Mouse (Mus musculus) right cerebral cortex, postnatal 14 days (tissue): ENCODE data around the gene Tex21.
"Not testable (repeated sequence)": the region's sequence is repeated elsewhere in the genome, so short reads cannot be mapped to it uniquely, and the experiment has no call there.

Experiments used
- DNase-seq: peaks from one replicate; pipeline ENCODE4 v3.0.0; 2022

Gene Tex21

DNA sequence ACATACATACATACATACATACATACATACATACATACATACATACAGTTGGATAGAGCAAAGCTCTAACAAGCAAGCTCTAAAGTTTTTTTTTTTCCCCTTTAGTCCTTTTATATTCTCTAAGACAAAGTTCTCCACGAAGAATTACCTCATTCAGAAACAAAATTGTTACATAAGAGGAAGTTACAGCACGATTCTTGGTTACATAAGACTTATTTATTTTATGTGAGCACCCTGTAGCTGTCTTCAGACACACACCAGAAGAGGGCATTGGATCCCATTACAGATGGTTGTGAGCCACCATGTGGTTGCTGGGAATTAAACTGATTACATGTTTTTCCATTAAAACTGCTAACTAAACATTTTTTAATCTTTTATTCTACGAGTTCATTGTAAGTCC is 52.0 kb downstream of the Tex21 start:
- DNase-seq = no peak

DNA sequence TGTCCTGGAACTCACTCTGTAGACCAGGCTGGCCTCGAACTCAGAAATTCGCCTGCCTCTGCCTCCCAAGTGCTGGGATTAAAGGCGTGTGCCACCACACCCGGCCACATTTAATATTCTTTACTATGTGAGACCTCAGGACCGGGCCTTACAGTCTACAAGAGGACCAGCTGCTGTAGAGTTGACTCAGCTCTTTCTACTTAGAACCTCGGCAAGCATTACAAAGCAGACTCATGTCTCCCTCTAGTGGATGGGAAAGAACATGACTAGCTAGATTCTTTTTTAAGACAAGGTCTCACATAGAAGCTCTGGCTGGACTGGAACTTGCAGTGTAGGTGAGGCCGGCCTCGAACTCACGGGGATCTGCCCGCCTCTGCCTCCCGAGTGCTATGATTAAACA is 55.6 kb downstream of the Tex21 start:
- no peak for DNase-seq

DNA sequence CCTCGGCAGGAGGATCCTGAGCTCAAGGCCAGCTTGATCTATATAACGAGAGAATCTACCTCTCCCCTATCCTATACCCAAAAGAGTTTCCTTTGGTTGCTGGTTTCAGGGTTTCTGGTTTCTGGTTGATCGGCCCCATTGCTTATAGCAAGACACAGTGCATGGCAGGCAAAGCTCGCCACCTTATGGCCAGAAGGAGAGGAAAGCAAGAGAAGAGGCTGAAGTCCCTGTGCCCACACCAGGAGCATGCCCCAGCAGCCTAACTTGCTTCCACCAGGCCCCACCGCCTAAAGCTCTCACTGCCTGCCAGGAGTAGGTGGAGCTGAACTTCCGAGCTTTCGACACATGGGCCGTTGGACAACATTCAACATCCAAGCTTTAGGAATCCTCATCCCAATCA is 58.7 kb downstream of the Tex21 start:
- peak; percentile 55 for DNase-seq

DNA sequence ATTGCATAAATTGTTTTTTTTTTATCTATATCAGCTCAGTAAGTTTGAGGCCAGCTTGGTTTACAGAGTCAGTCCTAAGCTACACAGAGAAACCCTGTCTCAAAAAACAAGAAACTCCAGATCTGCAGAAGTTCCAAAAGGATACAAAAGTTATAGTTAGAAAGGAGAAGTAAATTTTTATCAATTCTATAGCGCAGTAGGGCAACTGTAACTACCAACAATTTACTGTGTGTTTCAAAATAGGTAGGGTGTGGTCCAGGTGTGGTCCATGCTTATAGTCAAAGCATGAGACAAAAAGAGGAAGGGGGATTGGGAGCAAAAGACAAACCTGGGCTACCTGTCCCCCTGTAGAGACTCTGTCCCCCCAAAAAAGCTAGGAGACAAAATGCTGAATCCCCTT is 60.1 kb downstream of the Tex21 start:
- DNase-seq = no peak

DNA sequence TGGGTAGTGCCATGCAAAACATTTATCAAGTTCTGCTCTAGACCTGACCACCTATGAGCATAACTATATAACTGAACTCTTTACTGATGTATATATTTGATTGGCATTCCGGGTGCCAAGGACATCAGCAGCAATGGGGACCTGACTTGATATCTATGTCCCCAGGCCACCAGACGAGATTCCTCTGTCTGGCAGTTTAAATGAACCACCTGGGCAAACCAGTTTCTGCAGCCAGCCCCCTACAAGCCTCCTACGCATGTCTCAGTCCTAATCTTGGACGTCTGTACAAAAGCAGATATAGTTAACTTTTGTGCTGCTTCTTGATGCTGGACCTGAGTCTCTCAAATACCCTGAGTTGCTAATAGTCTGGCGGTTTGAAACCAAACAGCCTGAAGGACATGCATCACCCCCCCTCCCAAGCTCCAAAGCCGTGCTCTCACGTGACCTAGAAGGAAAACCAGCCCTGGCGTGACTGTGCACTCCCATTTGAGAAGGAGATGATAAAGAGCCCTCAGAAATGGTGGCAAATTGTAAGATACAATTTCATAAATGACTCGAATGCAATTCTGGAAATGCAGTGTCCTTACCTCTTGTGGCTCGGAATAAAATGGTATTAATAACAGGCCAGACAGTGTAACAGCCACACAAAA is 61.3 kb downstream of the Tex21 start:
- no peak for DNase-seq

DNA sequence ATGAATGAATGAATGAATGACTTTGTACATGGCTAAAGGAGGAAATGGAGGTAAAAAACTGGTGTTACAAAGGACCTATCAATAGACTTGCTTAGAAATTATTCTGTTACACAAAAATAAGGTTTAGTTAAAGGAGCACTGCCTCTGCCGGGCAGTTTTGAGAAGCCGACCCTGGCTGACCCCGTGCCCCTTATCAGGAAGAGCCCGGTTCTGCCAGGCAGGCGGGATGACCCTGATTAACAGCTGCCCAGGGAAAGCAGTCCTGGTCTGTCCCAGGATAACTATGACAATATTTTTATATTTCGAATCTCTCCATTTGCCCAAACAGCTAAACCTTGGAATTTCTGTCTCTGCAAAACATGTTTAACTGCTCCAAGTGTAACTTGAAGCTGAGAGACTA is 62.3 kb downstream of the Tex21 start:
- no peak for DNase-seq

DNA sequence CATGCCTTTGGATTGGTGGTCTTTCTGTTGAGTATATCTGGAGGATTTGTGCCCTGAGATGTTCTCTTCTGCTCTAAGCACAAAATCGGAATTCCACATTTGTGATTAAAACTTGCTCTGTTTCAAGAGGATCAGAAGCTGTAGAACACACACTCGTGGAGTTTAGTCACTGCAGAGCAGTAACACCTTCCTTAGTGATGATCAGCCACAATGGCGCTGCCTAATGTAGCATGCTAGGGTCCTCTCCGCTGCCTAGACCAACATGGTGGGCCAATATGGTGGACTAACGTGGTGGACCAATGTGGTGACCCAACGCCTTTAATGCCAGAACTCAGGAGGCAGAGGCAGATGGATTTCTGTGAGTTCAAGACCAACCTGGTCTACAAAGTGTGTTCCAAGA is 63.7 kb downstream of the Tex21 start:
- no peak for DNase-seq

DNA sequence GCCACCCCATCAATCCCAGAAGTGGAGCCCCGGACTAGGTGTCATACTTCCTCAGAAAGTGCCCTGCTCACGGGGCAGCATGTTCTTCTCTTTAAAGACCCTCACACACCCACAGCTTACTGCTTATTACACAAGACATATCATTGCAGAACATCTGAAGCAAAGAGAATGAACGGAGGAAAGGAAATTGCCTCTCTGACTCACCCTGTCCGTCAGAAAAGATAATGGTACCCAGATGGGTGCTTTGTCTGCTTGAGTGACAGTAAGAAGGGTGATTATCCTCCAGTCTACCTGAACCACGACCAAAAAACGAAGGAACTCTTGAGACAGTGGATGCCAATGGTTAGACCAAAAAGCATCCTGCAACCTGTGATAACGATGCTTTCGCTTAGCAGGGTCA is 65.1 kb downstream of the Tex21 start:
- DNase-seq = no peak

DNA sequence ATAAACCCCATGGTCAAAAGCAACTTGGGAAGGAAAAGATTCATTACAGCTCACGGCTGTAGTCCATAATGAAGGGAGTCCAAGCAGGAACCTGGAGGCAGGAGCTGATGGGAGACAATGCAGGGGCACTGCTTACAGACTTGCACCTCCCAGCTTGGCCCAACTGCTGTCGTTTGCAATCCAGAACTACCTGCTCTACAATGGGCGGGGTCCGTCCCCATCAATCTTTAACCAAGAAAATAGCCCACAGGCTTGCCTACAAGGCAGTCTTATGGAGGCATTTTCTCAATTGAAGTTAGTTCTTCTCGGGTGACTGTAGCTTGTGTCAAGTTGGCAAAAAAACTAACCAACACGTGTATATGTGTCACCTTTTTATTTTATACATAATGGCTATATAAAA is 66.1 kb downstream of the Tex21 start:
- DNase-seq = no peak

DNA sequence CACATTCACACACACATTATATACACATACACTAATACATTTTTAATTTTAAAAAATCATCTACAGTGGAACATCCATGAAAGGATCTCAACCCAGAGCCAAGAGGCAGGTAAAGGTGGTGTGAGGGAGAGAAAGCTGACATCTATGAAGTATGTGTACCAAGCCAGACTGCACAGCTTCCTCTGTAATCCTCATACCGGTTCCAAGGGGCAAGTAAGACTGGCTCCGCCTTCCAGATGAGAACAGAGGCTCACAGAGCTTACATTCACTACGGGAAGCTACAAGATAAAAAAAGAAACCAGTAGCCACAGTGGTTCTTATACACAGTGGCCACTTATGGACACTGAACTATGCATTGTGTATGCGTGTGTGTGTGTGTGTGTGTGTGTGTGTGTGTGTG is 67.0 kb downstream of the Tex21 start:
- DNase-seq = no peak

DNA sequence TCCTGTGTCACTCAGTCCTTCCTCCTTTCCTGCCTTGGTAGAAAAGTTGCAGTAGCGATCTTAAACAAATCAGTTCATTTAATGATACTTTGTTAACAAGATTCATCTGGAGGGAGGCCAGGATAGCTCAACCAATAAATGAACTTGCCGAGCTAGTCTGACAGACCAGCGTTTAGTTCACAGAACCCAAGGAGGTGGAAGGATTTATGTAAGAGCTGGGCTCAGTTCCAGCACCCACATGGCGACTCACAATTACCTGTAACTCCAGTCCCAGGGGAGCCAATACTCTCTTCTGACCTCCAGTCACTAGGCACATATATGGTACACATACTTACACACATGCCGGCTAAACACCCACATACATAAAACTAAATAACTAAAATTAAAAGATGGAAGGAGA is 67.5 kb downstream of the Tex21 start:
- DNase-seq = no peak

DNA sequence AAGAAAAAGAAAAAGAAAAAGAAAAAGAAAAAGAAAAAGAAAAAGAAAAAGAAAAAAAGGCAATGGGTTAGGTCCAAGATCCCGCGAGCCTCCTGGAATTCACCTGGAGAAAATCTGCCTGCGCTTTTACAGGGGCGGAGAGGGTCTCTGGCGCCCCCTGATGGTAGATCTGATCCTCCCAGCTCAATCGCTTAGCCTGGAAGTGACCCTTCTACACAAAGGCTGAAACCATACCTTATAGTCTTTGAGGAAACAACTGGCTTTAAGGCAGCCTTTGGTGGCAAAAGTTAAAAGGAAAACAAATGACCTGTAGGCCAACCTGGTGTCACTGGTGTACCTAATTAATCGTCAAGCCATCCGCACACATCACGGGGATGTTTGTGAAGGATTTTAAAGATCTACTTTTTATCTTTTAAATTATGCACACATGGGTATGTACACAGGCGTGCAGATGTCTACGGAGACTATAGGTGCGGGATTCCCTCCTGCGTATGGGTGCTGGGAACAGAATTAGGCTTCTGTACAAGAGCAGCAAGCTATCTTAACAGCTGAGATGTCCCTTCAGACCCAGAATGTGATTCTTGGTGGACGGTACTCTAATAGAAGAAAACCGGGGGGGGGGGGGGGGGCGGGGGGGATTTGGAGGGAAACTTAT is 68.6 kb downstream of the Tex21 start:
- peak; percentile 68 for DNase-seq

DNA sequence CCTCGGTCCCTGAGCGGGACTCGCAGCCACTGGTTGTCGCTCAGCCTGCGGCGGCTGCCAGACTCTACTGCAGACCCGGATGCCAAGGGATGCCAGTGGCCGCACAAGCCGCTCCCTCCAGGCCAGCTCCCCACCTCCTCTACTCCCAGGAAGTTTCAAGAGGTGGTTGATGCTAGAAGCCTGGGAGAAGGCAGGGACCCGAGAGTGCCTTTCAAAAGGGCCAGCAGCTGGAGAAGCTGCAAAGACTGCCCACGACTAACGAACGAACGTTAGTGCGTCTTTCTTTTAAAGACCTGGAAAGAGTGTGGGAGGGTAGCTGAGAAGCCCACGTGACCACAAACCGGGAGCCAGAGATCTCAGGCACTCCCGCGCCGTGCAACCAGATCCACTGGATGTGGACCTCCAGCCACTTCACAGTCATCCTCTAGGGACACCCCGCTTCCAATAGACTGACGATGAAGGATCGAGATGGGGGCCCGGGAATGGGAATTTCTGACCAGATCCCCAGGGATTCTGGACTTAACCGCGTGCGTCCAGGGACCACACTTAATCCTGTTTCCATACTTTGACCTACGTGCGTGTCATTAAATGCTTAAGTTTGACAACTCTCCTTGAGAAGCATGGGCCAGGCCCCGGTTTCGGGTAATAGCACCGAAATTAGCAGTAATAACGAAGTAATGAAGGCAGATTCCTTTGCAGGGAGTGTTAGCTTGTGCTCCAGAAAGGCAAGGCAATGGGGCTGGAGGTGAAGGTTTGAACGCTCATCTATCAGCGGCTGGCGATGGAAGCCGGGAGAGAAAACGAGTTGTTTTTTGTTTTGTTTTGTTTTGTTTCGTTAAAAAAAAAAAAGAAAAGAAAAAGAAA is 69.3 kb downstream of the Tex21 start, which contains the start of gene Esr2:
Gene Esr2 (minus strand): TSS at position 260 of the 864 bp plus-strand sequence.
- no peak for DNase-seq

DNA sequence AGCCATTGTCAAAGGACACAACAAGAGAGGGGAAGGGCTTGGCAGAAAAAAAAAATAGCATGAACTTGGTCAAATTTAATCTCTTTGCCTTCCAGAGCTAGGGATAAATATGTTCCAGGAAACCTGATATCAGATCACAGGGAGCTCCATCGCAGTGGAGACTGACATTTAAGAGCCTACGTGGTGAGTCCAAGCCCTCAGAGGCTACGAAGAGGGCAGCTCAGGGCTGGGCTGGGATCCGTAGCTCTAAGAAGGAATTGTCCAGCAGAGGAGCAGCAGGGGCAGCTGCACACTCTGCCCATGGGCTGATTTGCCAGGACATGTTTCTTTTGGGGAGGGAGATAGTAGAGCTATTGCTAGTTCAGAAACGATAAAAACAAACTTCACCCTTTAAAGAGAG is 80.9 kb downstream of the Tex21 start:
- no peak for DNase-seq

DNA sequence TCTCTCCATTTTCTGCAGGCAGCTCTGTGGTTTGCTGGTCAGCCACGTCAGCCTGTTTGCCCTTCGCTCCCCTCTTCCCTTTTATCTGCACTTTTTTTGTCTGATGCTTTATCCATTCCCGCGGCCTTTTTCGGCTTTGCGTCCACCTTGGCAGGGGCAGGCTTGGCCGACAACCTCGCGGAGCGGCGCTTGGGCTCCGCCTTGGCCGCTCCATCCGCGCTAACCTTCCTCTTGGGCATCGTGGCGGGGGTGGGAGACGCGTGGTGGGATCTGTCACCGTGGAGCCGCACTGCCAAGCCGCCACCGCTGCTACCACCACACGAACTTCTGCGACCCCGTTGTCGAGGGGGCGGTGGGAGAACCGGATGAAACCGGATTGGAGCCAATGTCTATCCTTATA is 94.2 kb downstream of the Tex21 start:
- not testable (repeated sequence) for DNase-seq
